Mouse (Mus musculus): ENCODE measurements around the gene Lcmt2.

DNA sequence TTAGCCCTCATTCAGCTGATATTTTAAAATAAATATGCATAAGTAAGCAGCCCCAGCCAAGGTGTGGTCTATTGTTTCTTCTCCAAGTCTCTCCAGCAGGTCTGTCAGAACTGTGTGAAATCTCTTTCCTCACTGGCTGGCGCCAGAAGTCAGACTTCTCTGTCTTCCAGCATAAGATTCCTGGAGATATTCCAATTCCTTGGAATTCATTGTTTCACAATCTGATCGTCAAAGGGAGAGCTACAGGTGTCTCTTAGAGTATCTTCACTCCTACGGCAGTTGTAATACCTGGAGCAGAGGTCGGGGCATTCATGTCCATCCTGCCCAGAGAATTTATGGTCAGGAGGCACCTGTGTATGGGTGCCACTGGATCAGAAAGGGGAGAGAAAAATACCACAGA is 50.7 kb downstream of the Lcmt2 start:
- TF ChIP-seq GATA1 (IDR thresholded peaks at IDR 0.05; ENCODE audit: borderline replicate concordance, low read length): no peak
- TF ChIP-seq FLI1 (IDR thresholded peaks at IDR 0.05; ENCODE audit: low read length): no peak

All from megakaryocyte, embryonic 14.5 days (primary cell).